Mouse (Mus musculus) layer of hippocampus, adult 18-20 months (tissue): ENCODE results near the gene Fyn. TPM values are rescaled to one million over a fixed set of nuclear protein-coding genes. Genes with fewer than 3 reads are reported as not detected.

Experiments used
- DNase-seq, 2 experiments: peaks; one replicate each; pipeline ENCODE4 v3.0.0; 2022; ENCODE audit warnings: low spot score in 2 of 2
- long read RNA-seq: library from polyadenylated mRNA; stranded (forward); transcript quantifications from one replicate; pipeline ENCODE4 v2.0.0, GENCODE M21; 2021
- total RNA-seq, 2 experiments: library from RNA; stranded (reverse); gene quantifications; 2 replicates each; pipeline ENCODE4 v1.2.3; 2021

The Fyn gene
- total RNA-seq: 100 to 1,000 TPM; 115 to 118 TPM
- long read RNA-seq, transcript Fyn-201 (14 exons, 3,562 nt): minor isoform, 13 of 210 reads
- long read RNA-seq, transcript Fyn-202 (14 exons, 3,528 nt): major isoform, 159 of 210 reads
- long read RNA-seq, partial matches to known transcripts: 17 of 210 reads
- long read RNA-seq, other reads (novel, unspliced or antisense): 20 of 210 reads

- no peak for DNase-seq
Measured at GRCm38 (mm10) chr10:39368572-39369135, at the start of gene Fyn. Gene Fyn, plus strand, starts transcription at chr10:39368855.

- peak; percentile 24 to 45 for DNase-seq
Measured at GRCm38 (mm10) chr10:39320798-39321622, 47.6 kb upstream of the Fyn start.

- no peak for DNase-seq
Measured at GRCm38 (mm10) chr10:39321623-39321985, 47.1 kb upstream of the Fyn start.

- no peak for DNase-seq
Measured at GRCm38 (mm10) chr10:39322143-39322542, 46.5 kb upstream of the Fyn start.

- DNase-seq: no peak
Measured at GRCm38 (mm10) chr10:39324291-39324690, 44.4 kb upstream of the Fyn start.

GRCm38 (mm10) chr10:39328661-39329060 is 40.0 kb upstream of the Fyn start:
- DNase-seq: no peak

GRCm38 (mm10) chr10:39334320-39334719 is 34.3 kb upstream of the Fyn start:
- no peak for DNase-seq

GRCm38 (mm10) chr10:39335880-39336279 is 32.8 kb upstream of the Fyn start:
- no peak for DNase-seq

- DNase-seq: no peak
Measured at GRCm38 (mm10) chr10:39339189-39339968, 29.3 kb upstream of the Fyn start.

GRCm38 (mm10) chr10:39339969-39340236 is 28.8 kb upstream of the Fyn start:
- no peak for DNase-seq

GRCm38 (mm10) chr10:39343551-39343950 is 25.1 kb upstream of the Fyn start:
- no peak for DNase-seq

- DNase-seq: no peak
Measured at GRCm38 (mm10) chr10:39345921-39346320, 22.7 kb upstream of the Fyn start.

- no peak for DNase-seq
Measured at GRCm38 (mm10) chr10:39349781-39350364, 18.8 kb upstream of the Fyn start.

GRCm38 (mm10) chr10:39364196-39364595 is 4.5 kb upstream of the Fyn start:
- DNase-seq: no peak

- DNase-seq: peak; percentile 96 to 98
Measured at GRCm38 (mm10) chr10:39369502-39369931, 862 bp downstream of the Fyn start.

GRCm38 (mm10) chr10:39369977-39370785 is 1.5 kb downstream of the Fyn start:
- peak; percentile 32 to 55 for DNase-seq

- DNase-seq: peak in 1 of 2 experiments; percentile 49
Measured at GRCm38 (mm10) chr10:39370786-39371221, 2.1 kb downstream of the Fyn start.

- DNase-seq: no peak
Measured at GRCm38 (mm10) chr10:39371467-39371866, 2.8 kb downstream of the Fyn start.

- no peak for DNase-seq
Measured at GRCm38 (mm10) chr10:39371991-39372390, 3.3 kb downstream of the Fyn start.

- DNase-seq: no peak
Measured at GRCm38 (mm10) chr10:39376676-39377075, 8.0 kb downstream of the Fyn start.

- DNase-seq: no peak
Measured at GRCm38 (mm10) chr10:39377219-39377618, 8.6 kb downstream of the Fyn start.
